Mouse (Mus musculus) lung, adult 2 months (tissue): Measurements from ENCODE around the gene Tnrc6b.

Experiments used
- CTCF ChIP-seq: fragments of 200-500 bp; IDR thresholded peaks from 2 replicates; pipeline ENCODE4 v1.5.1; 2011; ENCODE audit warnings: mild to moderate bottlenecking, low read length, control low read depth; ENCODE audit not compliant: insufficient read depth
- POLR2A ChIP-seq: fragments of 200-500 bp; IDR thresholded peaks from 2 replicates; pipeline ENCODE4 v1.6.1; 2011; ENCODE audit warnings: low read depth, mild to moderate bottlenecking, control low read depth, low read length, borderline replicate concordance; ENCODE audit errors: extremely low read depth

- TF ChIP-seq POLR2A, result no peak
- no peak for TF ChIP-seq CTCF
Observed at GRCm38 (mm10) chr15:80810226-80810625, 99.1 kb downstream of the Tnrc6b start.
